Mouse (Mus musculus) lung, adult 10 weeks (tissue): ENCODE measurements around the gene 4933434E20Rik. TPM values are rescaled to one million over a fixed set of nuclear protein-coding genes. Genes with fewer than 3 reads are reported as not detected.

Experiments
- polyA plus RNA-seq: library from polyadenylated mRNA; stranded (reverse); fragments of 350-450 nt; fragmentation: Illumina TruSeq; extraction: RNeasy Lipid Tissue Mini Kit (QIAGEN cat#74804); gene quantifications from one replicate; pipeline ENCODE4 v1.2.3, GENCODE M21; 2014; ENCODE audit warnings: low read depth, low replicate concordance; ENCODE audit not compliant: insufficient read depth

4933434E20Rik gene
- 91.0 TPM for polyA plus RNA-seq

DNA sequence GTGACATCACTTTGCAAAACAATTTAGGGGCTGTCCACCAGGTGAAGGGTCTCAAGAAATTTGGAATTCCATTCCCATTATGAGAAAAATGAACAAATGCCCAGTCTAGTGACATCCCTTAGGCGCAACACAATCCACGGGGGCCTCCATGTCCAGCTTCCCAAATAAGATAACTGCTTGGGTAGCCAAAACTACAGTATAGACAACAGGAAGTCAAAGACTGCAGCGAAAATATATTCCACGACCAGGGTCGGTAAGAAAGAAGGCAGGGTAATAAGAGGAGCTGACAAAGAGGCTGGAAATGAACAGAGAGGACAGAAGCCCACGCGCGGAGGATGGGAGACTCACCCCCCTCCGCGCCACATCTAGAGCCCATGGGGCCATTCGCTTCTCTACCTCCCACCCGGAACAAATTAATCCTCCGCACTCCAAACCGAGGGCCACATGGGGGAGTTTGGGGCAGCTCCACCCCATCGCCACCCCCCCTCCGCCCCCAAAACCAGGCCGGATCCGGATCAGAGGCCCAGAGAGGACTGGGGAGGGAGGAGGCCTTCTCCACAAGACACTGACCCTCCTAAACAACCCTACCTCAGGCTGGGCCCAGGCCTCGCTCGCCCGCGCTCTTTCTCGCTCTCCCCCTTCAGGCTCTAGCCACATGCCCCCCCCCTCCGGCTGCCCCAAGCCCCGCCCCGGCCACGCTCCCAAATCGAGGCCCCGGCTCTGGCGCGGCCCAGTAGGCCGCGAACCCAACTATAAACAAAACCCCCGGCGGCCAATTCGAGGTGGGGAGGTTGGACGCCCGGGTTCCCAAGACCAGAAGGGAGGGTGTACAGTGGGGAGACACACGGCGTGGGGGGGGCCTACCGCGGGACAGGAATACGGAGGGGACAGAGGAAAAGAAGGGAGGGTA, at the start of gene 4933434E20Rik:
Gene 4933434E20Rik, plus strand, starts transcription at position 196 of the 910 bp plus-strand sequence.

GRCm38 (mm10) chr3:90052351-90053241, 1.2 kb downstream of the 4933434E20Rik start, which contains the start of gene Ubap2l:
Gene Ubap2l (minus strand): TSS chr3:90052628.

GRCm38 (mm10) chr3:90072294-90072693, 20.9 kb downstream of the 4933434E20Rik start, which contains the start of gene Tpm3:
Gene Tpm3 (plus strand): TSS chr3:90072649.

DNA sequence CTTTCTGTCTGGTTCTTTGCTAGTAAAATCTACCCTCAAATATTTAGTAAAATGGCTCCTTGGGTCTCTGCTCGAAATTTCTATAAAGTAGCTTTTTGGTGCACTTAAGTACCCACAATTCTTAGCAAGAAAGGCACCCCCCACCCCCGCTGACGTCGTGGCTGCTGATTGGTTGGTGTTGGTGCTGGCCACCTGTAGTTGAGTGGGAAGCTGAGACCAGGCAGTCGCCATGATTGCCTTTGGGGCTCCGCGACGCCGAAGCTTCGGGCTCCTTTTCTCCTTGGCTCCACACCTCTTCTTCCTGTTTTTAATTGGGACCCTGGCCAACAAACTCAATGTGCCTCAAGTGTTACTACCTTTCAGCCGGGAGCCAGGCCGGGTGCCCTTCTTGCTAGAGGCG, 52.5 kb downstream of the 4933434E20Rik start, which contains the start of gene Nup210l:
Gene Nup210l, plus strand, starts transcription at position 195 of the 400 bp plus-strand sequence.

Other genes with a start within 250 kb of the 4933434E20Rik start
- 11.7 TPM for gene She, start 220.3 kb upstream of the 4933434E20Rik start, polyA plus RNA-seq
- gene Il6ra, start 138.4 kb upstream of the 4933434E20Rik start, polyA plus RNA-seq = 9.3 TPM
- 9.1 TPM for gene Atp8b2, start 88.1 kb upstream of the 4933434E20Rik start, polyA plus RNA-seq
- 68.6 TPM for gene Hax1, start 52.9 kb upstream of the 4933434E20Rik start, polyA plus RNA-seq
- gene Ubap2l, start 992 bp downstream of the 4933434E20Rik start, polyA plus RNA-seq = 27.3 TPM
- 250 TPM for gene Tpm3, start 21.0 kb downstream of the 4933434E20Rik start, polyA plus RNA-seq
- 0.12 TPM for gene Nup210l, start 52.5 kb downstream of the 4933434E20Rik start, polyA plus RNA-seq
- 6,956 TPM for gene Rps27, start 162.0 kb downstream of the 4933434E20Rik start, polyA plus RNA-seq
- 19.0 TPM for gene Rab13, start 162.1 kb downstream of the 4933434E20Rik start, polyA plus RNA-seq
- gene Jtb, start 180.0 kb downstream of the 4933434E20Rik start, polyA plus RNA-seq = 75.8 TPM
- gene Creb3l4, start 191.9 kb downstream of the 4933434E20Rik start, polyA plus RNA-seq = 1.8 TPM
- gene Slc39a1, start 196.5 kb downstream of the 4933434E20Rik start, polyA plus RNA-seq = 61.5 TPM
- 24.8 TPM for gene Crtc2, start 202.5 kb downstream of the 4933434E20Rik start, polyA plus RNA-seq
- 5.8 TPM for gene Dennd4b, start 213.5 kb downstream of the 4933434E20Rik start, polyA plus RNA-seq
- gene Gatad2b, start 241.5 kb downstream of the 4933434E20Rik start, polyA plus RNA-seq = 7.2 TPM